Mouse (Mus musculus): ENCODE data around the gene Ube2v1. TPM values are rescaled to one million over a fixed set of nuclear protein-coding genes. Genes with fewer than 3 reads are reported as not detected.

The Ube2v1 gene
- polyA plus RNA-seq, 1 experiment from 2014 or later, result 259 TPM

DNA sequence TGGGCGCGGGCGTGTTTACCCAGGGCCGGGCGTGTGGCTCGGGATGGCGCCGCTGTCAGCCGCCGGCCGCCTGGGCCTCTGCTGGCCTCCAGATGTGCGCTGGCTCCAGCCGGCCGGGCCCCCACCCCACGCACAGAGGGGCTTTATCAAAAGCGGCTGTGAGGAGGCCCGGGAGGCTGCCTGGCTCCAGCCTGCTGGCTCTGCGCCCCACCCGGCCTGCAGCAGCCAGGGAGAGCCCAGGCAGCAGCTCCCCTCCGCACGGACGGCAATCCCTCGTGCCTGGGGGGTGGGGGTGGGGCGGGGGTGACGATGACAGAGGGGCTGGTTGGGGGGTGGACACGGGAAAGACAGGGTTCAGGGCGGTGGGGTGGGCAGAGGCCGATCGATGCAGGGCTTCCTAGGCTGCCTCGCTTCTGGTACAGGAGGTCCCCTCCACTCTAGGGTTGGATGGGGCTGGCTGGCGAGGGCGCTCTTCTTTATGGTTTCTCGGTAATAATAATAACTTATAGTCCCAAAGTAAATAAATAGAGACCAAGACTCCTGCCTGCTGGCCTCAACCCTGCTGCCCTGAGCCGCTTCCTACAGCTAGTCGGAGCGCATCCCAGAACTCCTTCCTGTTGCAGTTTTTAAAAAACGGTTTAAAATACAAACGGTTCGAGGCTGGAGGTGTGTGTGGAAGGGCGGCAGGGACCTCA lies 34.3 kb downstream of the Ube2v1 start:
- H3K36me3 ChIP-seq, result no peaks in the 10 kb centered on the region
- WGBS (ENCODE audit: insufficient replicate concordance), result 46% methylated on average over 39 of the region's 40 CpGs
- H3K4me3 ChIP-seq, result peak overlapping the region; percentile 2; the same call in 1 of the 2 replicates
- no peaks in the 10 kb centered on the region for H3K9me3 ChIP-seq (replicated peaks)
- peak overlapping the region; percentile 57; the same call in 1 of the 2 replicates for H3K27ac ChIP-seq
- peaks cover 12% of the 10 kb centered on the region for H3K4me1 ChIP-seq
- peak overlapping the region; percentile 43 for H3K4me2 ChIP-seq
- no peak overlapping the region; the same call in 1 of the 2 replicates for H3K9ac ChIP-seq
- ATAC-seq, result peak; percentile 11; the same call in 1 of the 2 replicates
- H3K27me3 ChIP-seq (replicated peaks), result peaks cover 27% of the 10 kb centered on the region

- H3K9me3 ChIP-seq (replicated peaks), result no peaks in the 10 kb centered on the region
- peak; percentile 13; the same call in 1 of the 2 replicates for ATAC-seq
- peak overlapping the region; percentile 43 for H3K4me2 ChIP-seq
- H3K4me3 ChIP-seq, result peak overlapping the region; percentile 2; the same call in 1 of the 2 replicates
- WGBS (ENCODE audit: insufficient replicate concordance), result 52% methylated on average over 27 of the region's 27 CpGs
- no peaks in the 10 kb centered on the region for H3K36me3 ChIP-seq
- H3K27me3 ChIP-seq (replicated peaks), result peaks cover 20% of the 10 kb centered on the region
- peaks cover 12% of the 10 kb centered on the region for H3K4me1 ChIP-seq
- peak overlapping the region; percentile 57; the same call in 1 of the 2 replicates for H3K27ac ChIP-seq
- peak overlapping the region; percentile 1; the same call in 1 of the 2 replicates for H3K9ac ChIP-seq
Measured at GRCm38 (mm10) chr2:167596726-167597491, 35.0 kb downstream of the Ube2v1 start.

- no peak for ATAC-seq
- Histone ChIP-seq H3K4me3 (no peak overlapping the region), H3K4me2 (no peak overlapping the region), H3K27me3 (replicated peaks) (peaks cover 18% of the 10 kb centered on the region), H3K27ac (no peak overlapping the region; the same call in 1 of the 2 replicates), H3K36me3 (no peaks in the 10 kb centered on the region), H3K9me3 (replicated peaks) (no peaks in the 10 kb centered on the region), H3K4me1 (peaks cover 12% of the 10 kb centered on the region), H3K9ac (no peak overlapping the region)
- 33% methylated on average over 3 of the region's 4 CpGs for WGBS (ENCODE audit: insufficient replicate concordance)
Measured at GRCm38 (mm10) chr2:167596262-167596661, 35.6 kb downstream of the Ube2v1 start.

GRCm38 (mm10) chr2:167595761-167596171 lies 36.1 kb downstream of the Ube2v1 start:
- no peak overlapping the region for H3K4me2 ChIP-seq
- H3K9me3 ChIP-seq (replicated peaks), result no peaks in the 10 kb centered on the region
- H3K4me1 ChIP-seq, result peaks cover 12% of the 10 kb centered on the region
- no peak for ATAC-seq
- H3K36me3 ChIP-seq, result no peaks in the 10 kb centered on the region
- H3K27ac ChIP-seq, result no peak overlapping the region; the same call in 1 of the 2 replicates
- H3K27me3 ChIP-seq (replicated peaks), result peaks cover 15% of the 10 kb centered on the region
- WGBS (ENCODE audit: insufficient replicate concordance), result 69% methylated on average over 14 of the region's 14 CpGs
- H3K4me3 ChIP-seq, result no peak overlapping the region
- H3K9ac ChIP-seq, result no peak overlapping the region

DNA sequence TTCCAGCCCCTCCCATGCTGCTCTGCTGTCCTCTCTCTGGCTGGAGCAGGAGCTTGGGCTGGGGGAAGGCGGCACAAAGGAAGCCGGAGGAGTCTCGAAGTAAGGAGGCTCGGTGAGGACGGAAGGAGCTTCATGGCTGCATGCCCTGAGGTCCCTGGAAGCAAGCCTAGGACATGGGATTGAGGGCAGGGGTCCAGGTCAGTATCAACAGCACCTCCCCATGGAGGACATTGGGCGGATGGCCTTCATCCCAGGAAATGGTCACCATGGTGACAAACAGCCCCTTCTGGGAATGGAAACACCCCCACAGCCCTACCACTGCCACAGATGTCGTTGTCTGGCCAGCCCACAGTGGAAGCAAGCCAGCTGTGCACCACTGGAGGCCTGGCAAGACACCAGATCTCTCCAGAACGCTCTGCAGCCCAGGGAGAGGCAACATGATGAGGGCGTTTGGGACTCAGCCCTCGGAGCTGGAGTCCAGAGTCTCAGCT lies 37.4 kb downstream of the Ube2v1 start:
- no peak overlapping the region for H3K4me2 ChIP-seq
- no peak overlapping the region for H3K9ac ChIP-seq
- peaks cover 15% of the 10 kb centered on the region for H3K27me3 ChIP-seq (replicated peaks)
- H3K9me3 ChIP-seq (replicated peaks), result no peaks in the 10 kb centered on the region
- 50% methylated on average over 10 of the region's 10 CpGs for WGBS (ENCODE audit: insufficient replicate concordance)
- ATAC-seq, result no peak
- H3K4me1 ChIP-seq, result peaks cover 22% of the 10 kb centered on the region
- no peaks in the 10 kb centered on the region for H3K36me3 ChIP-seq
- H3K27ac ChIP-seq, result peak overlapping the region; percentile 20; the same call in 1 of the 2 replicates
- H3K4me3 ChIP-seq, result no peak overlapping the region

- peak overlapping the region; percentile 20 for H3K27ac ChIP-seq
- WGBS (ENCODE audit: insufficient replicate concordance), result 67% methylated on average over 4 of the region's 4 CpGs
- H3K4me1 ChIP-seq, result peaks cover 29% of the 10 kb centered on the region
Measured at GRCm38 (mm10) chr2:167593551-167594250, 38.2 kb downstream of the Ube2v1 start.

GRCm38 (mm10) chr2:167588774-167589577 lies 42.9 kb downstream of the Ube2v1 start:
- Histone ChIP-seq H3K4me2 (peak overlapping the region; percentile 83), H3K27me3 (replicated peaks) (no peaks in the 10 kb centered on the region), H3K4me1 (peaks cover 54% of the 10 kb centered on the region), H3K36me3 (no peaks in the 10 kb centered on the region), H3K27ac (peak overlapping the region; percentile 79), H3K9me3 (replicated peaks) (no peaks in the 10 kb centered on the region), H3K4me3 (peak overlapping the region; percentile 61), H3K9ac (peak overlapping the region; percentile 73)
- peak; percentile 74 for ATAC-seq
- 1% methylated on average over 21 of the region's 21 CpGs for WGBS (ENCODE audit: insufficient replicate concordance)

More at GRCm38 (mm10) chr2:167593551-167594250, 38.2 kb downstream of the Ube2v1 start:
- Histone ChIP-seq H3K9me3 (replicated peaks) (no peaks in the 10 kb centered on the region), H3K9ac (no peak overlapping the region), H3K36me3 (no peaks in the 10 kb centered on the region), H3K4me3 (no peak overlapping the region), H3K27me3 (replicated peaks) (peaks cover 15% of the 10 kb centered on the region), H3K4me2 (no peak overlapping the region)
- ATAC-seq, result no peak

DNA sequence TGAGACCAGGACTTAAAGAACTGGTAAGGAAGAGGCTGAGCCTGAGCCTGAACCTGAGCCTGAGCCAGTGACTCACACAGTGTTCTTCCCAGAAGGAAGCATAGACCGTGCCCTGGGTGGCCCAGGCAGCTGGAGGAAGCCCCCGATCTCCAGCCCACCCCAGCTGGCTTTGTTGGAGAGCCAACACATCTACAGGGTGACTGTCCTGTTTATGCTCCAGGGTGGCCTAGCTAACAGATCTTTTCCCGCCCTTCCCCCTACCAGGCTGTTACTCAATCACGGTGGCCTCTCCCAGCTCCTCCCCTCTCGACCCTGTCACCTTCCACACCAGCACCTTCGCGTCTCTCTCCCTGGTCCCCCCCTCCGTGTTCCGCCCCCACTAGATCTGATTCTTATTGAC lies 44.9 kb downstream of the Ube2v1 start:
- Histone ChIP-seq H3K4me1 (peaks cover 65% of the 10 kb centered on the region), H3K36me3 (no peaks in the 10 kb centered on the region), H3K27ac (peak overlapping the region; percentile 76; the same call in 1 of the 2 replicates), H3K27me3 (replicated peaks) (no peaks in the 10 kb centered on the region), H3K4me2 (no peak overlapping the region), H3K9ac (no peak overlapping the region), H3K9me3 (replicated peaks) (no peaks in the 10 kb centered on the region), H3K4me3 (no peak overlapping the region)
- ATAC-seq, result no peak
- WGBS (ENCODE audit: insufficient replicate concordance), result 41% methylated on average over 9 of the region's 9 CpGs

DNA sequence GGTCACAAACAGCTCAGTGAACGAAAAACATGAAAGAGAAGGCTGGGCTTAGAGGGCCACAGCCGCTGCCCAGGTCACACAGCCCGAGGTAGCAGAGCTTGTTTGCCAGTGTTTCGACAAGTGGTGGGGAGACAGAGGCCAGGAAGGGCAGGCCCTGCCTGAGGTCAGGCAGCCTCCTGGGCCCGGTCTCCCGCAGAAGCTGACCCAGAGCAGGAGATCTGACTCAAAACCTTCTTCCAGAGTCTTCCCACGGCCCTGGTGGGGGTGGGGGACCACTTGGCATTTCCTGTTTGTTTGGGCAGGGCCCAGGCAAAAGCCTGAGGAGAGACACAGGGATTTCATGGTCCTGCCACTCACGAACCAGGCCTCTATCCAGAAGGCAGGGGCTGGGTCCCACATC lies 45.9 kb downstream of the Ube2v1 start:
- Histone ChIP-seq H3K4me2 (no peak overlapping the region), H3K9ac (no peak overlapping the region), H3K9me3 (replicated peaks) (no peaks in the 10 kb centered on the region), H3K4me1 (peaks cover 65% of the 10 kb centered on the region), H3K4me3 (no peak overlapping the region), H3K27me3 (replicated peaks) (0 out of 2 replicates have a peak, but pooled peaks cover 3% of the 10 kb centered on the region), H3K27ac (peak overlapping the region; percentile 76), H3K36me3 (no peaks in the 10 kb centered on the region)
- 41% methylated on average over 8 of the region's 8 CpGs for WGBS (ENCODE audit: insufficient replicate concordance)
- no peak for ATAC-seq

GRCm38 (mm10) chr2:167585273-167585672 lies 46.6 kb downstream of the Ube2v1 start:
- H3K4me2 ChIP-seq, result no peak overlapping the region
- ATAC-seq, result no peak
- H3K27ac ChIP-seq, result no peak overlapping the region
- H3K4me1 ChIP-seq, result peaks cover 60% of the 10 kb centered on the region
- H3K9me3 ChIP-seq (replicated peaks), result no peaks in the 10 kb centered on the region
- H3K27me3 ChIP-seq (replicated peaks), result 0 out of 2 replicates have a peak, but pooled peaks cover 5% of the 10 kb centered on the region
- no peak overlapping the region for H3K4me3 ChIP-seq
- H3K36me3 ChIP-seq, result no peaks in the 10 kb centered on the region
- WGBS (ENCODE audit: insufficient replicate concordance), result 76% methylated on average over 2 of the region's 2 CpGs
- no peak overlapping the region for H3K9ac ChIP-seq

All from liver, embryonic 12.5 days (tissue).